Mouse (Mus musculus) liver, embryonic 15.5 days (tissue): ENCODE data around the gene Rcbtb2. TPM values are rescaled to one million over a fixed set of nuclear protein-coding genes. Genes with fewer than 3 reads are reported as not detected.

ENCODE experiments used
- ATAC-seq: fragments of 200-750 bp; cut with Nextera tagmentation; 2 replicates; pipeline ENCODE4 v1.8.0; 2017; ENCODE audit warnings: moderate number of reproducible peaks, mild to moderate bottlenecking, moderate library complexity; ENCODE audit not compliant: insufficient read depth
- H3K27ac ChIP-seq: fragments of 300-500 bp; sonication (generic); replicated peaks from 2 replicates; pipeline ENCODE4 v1.5.1; 2015; ENCODE audit warnings: mild to moderate bottlenecking, inconsistent platforms
- H3K27me3 ChIP-seq: fragments of 300-500 bp; sonication (generic); 2 replicates; pipeline ENCODE4 v1.6.1; 2015; ENCODE audit warnings: mild to moderate bottlenecking, inconsistent platforms
- H3K36me3 ChIP-seq: fragments of 300-500 bp; sonication (generic); replicated peaks from 2 replicates; pipeline ENCODE4 v1.6.1; 2015; ENCODE audit warnings: moderate library complexity, mild to moderate bottlenecking, inconsistent platforms
- H3K4me1 ChIP-seq: fragments of 300-500 bp; sonication (generic); replicated peaks from 2 replicates; pipeline ENCODE4 v1.6.1; 2015; ENCODE audit warnings: inconsistent platforms
- H3K4me2 ChIP-seq: fragments of 300-500 bp; sonication (generic); 2 replicates; pipeline ENCODE4 v1.6.1; 2015; ENCODE audit warnings: moderate library complexity, mild to moderate bottlenecking, inconsistent platforms
- H3K4me3 ChIP-seq: fragments of 300-500 bp; sonication (generic); replicated peaks from 2 replicates; pipeline ENCODE4 v1.5.1; 2015; ENCODE audit warnings: mild to moderate bottlenecking, inconsistent platforms
- H3K9ac ChIP-seq: fragments of 300-500 bp; sonication (generic); 2 replicates; pipeline ENCODE4 v1.6.1; 2015; ENCODE audit warnings: moderate library complexity, mild to moderate bottlenecking, inconsistent platforms
- H3K9me3 ChIP-seq: fragments of 300-500 bp; sonication (generic); replicated peaks from 2 replicates; pipeline ENCODE4 v1.6.1; 2016; ENCODE audit warnings: inconsistent platforms
- WGBS: fragments of 180-500 bp; shearing (Covaris S2); methylation state at CpG from one replicate; pipeline ENCODE4 v1.1.7; 2015; ENCODE audit warnings: mixed read lengths; ENCODE audit not compliant: insufficient replicate concordance; 5-methylcytosine and 5-hydroxymethylcytosine counted together
- polyA plus RNA-seq: library from polyadenylated mRNA; unstranded; fragments of >200 nt; fragmentation: Nextera tagmentation; extraction: Ambion mirVana; gene quantifications from 2 replicates; pipeline ENCODE4 v1.2.1, GENCODE M21; 2015

The Rcbtb2 gene
- polyA plus RNA-seq, 1 experiment from 2014 or later: 18.9 TPM

GRCm38 (mm10) chr14:73210196-73210595, 87.4 kb downstream of the Rcbtb2 start:
- Histone ChIP-seq H3K4me2 (no peak overlapping the region), H3K9me3 (no peaks in the 10 kb centered on the region), H3K27me3 (no peaks in the 10 kb centered on the region), H3K27ac (no peak overlapping the region), H3K4me3 (no peak overlapping the region), H3K9ac (no peak overlapping the region), H3K36me3 (peaks cover 48% of the 10 kb centered on the region), H3K4me1 (no peaks in the 10 kb centered on the region; the same call in 1 of the 2 replicates)
- no peak for ATAC-seq
- WGBS: 88% methylated on average over 8 of the region's 8 CpGs

DNA sequence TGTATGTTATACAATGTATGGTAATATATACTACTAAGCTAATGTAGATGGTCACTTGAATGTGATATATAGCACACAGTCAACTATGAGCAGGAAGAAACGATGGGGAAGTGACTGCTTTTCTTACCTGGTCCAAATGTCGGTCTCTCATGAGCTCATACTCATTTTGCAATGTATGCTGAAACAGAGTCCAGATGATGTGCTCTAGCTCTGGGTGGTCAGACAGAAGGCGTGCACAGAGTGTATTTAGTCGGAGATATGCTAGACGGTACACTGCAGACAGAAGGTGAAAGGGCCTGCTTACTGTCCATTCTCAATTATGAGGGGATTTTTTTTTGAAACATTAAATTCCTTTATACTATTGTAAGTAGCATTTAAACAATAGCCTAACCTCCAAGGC, 88.6 kb downstream of the Rcbtb2 start:
- no peak overlapping the region for H3K4me3 ChIP-seq
- H3K4me1 ChIP-seq: no peaks in the 10 kb centered on the region; the same call in 1 of the 2 replicates
- no peaks in the 10 kb centered on the region for H3K27me3 ChIP-seq
- no peak overlapping the region for H3K4me2 ChIP-seq
- no peak overlapping the region for H3K9ac ChIP-seq
- peaks cover 50% of the 10 kb centered on the region for H3K36me3 ChIP-seq
- H3K27ac ChIP-seq: no peak overlapping the region
- no peaks in the 10 kb centered on the region for H3K9me3 ChIP-seq
- WGBS: 77% methylated on average over 5 of the region's 5 CpGs
- peak; percentile 62 for ATAC-seq

DNA sequence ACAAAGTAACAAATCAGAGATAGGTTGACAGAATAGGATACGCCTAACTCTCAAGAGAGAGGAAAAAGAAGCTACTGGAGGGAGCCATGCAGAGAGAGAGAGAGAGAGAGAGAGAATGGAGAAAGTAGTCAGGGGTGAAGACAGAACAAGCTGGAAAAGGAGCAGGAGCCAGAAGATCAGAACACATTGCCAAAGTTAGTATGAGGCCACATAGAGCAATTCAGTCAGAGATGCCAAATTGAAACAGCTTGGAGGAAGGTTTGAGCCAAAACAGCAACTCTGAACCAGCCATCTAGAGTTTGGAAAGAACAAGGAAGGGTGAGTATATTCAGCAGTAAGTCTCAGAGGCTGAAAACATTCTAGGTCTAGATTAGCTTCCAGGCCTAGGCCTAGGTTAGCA, 94.2 kb downstream of the Rcbtb2 start:
- Histone ChIP-seq H3K9ac (no peak overlapping the region), H3K9me3 (no peaks in the 10 kb centered on the region), H3K4me2 (no peak overlapping the region), H3K27me3 (no peaks in the 10 kb centered on the region), H3K4me3 (no peak overlapping the region), H3K36me3 (peaks cover 44% of the 10 kb centered on the region), H3K4me1 (no peaks in the 10 kb centered on the region), H3K27ac (no peak overlapping the region)
- no peak for ATAC-seq
- 90% methylated on average over 1 of the region's 1 CpGs for WGBS

DNA sequence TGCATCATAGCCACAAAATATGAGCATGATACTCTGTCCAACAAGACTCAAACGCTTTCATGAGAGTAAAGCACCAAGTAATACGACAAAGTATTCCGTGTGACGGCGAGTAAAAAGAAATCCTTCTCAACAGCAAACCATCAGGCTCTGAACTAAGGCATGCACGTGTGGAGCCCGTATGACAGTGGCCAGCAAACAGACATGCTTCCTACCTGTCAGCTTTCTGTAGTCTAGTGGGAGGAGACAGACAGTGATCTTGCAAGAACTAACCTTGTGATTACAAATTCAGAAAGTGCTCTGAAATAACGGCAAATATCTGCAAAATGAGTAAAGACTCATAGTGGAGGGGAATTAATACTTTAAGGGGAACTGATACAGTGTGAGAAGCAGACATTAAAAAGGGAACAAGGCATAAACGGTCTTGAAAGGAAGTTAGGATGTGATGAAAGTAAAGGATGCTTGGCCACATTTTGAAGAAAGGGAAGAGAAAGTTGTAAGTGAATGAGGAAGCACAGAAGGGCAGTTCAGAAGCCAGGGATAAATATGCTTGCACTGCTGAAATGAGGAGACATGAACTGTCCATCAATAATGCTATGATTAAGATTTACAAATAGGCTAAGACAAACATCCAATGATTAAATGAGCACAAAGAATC, 99.6 kb downstream of the Rcbtb2 start:
- 0 out of 2 replicates have a peak, but pooled peaks cover 4% of the 10 kb centered on the region for H3K36me3 ChIP-seq
- no peaks in the 10 kb centered on the region for H3K27me3 ChIP-seq
- H3K4me3 ChIP-seq: no peak overlapping the region
- no peaks in the 10 kb centered on the region for H3K4me1 ChIP-seq
- 67% methylated on average over 9 of the region's 9 CpGs for WGBS
- H3K9ac ChIP-seq: no peak overlapping the region
- no peak overlapping the region for H3K27ac ChIP-seq
- H3K9me3 ChIP-seq: no peaks in the 10 kb centered on the region
- ATAC-seq: no peak
- H3K4me2 ChIP-seq: no peak overlapping the region

- ATAC-seq: no peak
- Histone ChIP-seq H3K9ac (no peak overlapping the region), H3K27me3 (no peaks in the 10 kb centered on the region), H3K4me2 (no peak overlapping the region), H3K4me3 (no peak overlapping the region), H3K27ac (no peak overlapping the region), H3K4me1 (no peaks in the 10 kb centered on the region), H3K9me3 (no peaks in the 10 kb centered on the region), H3K36me3 (peaks cover 14% of the 10 kb centered on the region; the same call in 1 of the 2 replicates)
- WGBS: 78% methylated on average over 3 of the region's 3 CpGs
These were observed 103.5 kb downstream of the Rcbtb2 start for GRCm38 (mm10) chr14:73226346-73226745.

DNA sequence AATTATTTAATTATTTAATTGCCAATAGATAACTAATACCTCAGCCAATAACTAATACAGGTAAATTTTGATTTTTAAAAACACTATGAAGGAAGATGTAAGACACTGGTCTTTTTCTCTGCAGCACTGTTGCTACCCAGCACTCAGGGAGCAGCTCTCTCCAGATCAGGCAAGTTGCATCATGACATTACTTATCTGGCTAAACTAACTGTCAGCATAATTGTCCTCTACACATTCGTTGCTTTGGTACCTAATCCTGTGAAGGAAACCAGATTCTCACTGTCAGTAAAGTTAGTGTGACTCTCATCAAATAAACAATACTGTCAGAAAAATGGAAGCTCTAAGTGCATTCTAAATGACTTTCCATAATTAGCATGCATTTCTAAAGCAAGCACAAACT, 104.0 kb downstream of the Rcbtb2 start:
- WGBS: 14% methylated on average over 1 of the region's 1 CpGs
- Histone ChIP-seq H3K9ac (no peak overlapping the region), H3K4me3 (no peak overlapping the region), H3K9me3 (no peaks in the 10 kb centered on the region), H3K4me2 (no peak overlapping the region), H3K27ac (no peak overlapping the region), H3K4me1 (no peaks in the 10 kb centered on the region), H3K27me3 (no peaks in the 10 kb centered on the region), H3K36me3 (peaks cover 14% of the 10 kb centered on the region; the same call in 1 of the 2 replicates)
- no peak for ATAC-seq

- Histone ChIP-seq H3K9ac (no peak overlapping the region), H3K9me3 (no peaks in the 10 kb centered on the region), H3K4me2 (no peak overlapping the region), H3K4me1 (peaks cover 16% of the 10 kb centered on the region), H3K27me3 (no peaks in the 10 kb centered on the region), H3K4me3 (no peak overlapping the region), H3K36me3 (peaks cover 10% of the 10 kb centered on the region; the same call in 1 of the 2 replicates), H3K27ac (no peak overlapping the region)
- ATAC-seq: no peak
- 69% methylated on average over 5 of the region's 5 CpGs for WGBS
These were observed 108.6 kb downstream of the Rcbtb2 start for GRCm38 (mm10) chr14:73231286-73231982.

DNA sequence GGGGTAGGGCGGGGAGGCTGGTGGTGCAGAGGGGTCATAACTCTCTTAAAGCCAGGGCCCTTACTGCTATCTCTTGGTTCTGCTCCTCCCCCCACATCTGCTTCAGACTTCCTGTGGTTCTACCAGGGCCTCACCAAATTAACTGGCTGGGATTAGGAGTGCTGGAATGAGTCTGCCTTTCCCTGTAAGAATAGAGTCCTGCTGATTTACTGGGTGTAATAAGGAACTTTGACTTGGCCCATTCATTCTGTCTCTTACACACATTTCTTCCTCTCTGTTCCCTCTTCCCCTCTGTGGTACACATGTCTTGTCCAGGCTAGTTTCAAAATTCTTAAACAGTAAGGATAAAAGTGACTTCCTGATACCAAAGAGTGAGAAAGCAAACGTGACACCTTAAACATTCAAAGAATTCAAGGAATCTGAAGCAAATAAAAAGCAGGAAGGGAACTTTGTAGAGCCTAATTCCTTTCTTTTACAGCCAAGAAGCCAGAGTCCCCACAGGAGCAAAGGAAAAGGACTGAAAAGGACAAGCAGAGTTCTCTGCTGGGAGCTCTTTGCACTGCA, 111.7 kb downstream of the Rcbtb2 start:
- Histone ChIP-seq H3K4me1 (peaks cover 24% of the 10 kb centered on the region), H3K27ac (peak overlapping the region; percentile 53), H3K9ac (no peak overlapping the region), H3K36me3 (peaks cover 10% of the 10 kb centered on the region; the same call in 1 of the 2 replicates), H3K4me2 (no peak overlapping the region), H3K4me3 (no peak overlapping the region), H3K27me3 (no peaks in the 10 kb centered on the region), H3K9me3 (no peaks in the 10 kb centered on the region)
- ATAC-seq: 0 out of 2 replicates have a peak, but pooled peaks have one; percentile 25
- WGBS: 18% methylated on average over 2 of the region's 2 CpGs

DNA sequence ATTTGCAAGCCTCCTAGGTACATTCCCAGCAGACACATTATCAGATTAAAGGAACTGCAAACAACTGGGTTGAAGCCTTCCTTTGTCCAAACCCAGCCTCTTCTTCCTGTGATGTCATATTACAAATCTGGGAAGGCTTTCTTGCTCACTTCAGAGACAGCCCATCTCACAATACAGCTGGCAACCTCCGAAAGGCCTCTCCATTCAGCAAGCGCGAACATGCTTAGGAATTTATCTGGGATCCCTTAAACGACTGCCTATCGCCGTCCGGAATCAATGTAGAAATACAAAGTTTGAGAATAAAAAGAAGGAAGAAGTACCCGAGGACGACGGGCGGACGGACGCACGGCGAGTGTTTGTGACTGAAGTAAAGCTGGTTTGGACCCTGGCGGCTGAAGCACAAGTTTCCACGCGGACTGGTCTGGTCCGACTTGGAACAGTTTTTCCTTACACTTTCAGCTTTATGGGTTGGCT, 115.0 kb downstream of the Rcbtb2 start, which contains the start of gene Lpar6:
Gene Lpar6, plus strand, starts transcription at position 48 of the 474 bp plus-strand sequence.
- H3K9ac ChIP-seq: peak within 1 kb of the TSS; percentile 39
- H3K36me3 ChIP-seq: 0 out of 2 replicates have a peak, but pooled peaks cover 4% of the 10 kb centered on the region
- H3K4me1 ChIP-seq: peaks cover 24% of the 10 kb centered on the region
- 1% methylated on average over 19 of the region's 19 CpGs for WGBS
- H3K27me3 ChIP-seq: no peaks in the 10 kb centered on the region
- peak within 1 kb of the TSS; percentile 50 for H3K4me2 ChIP-seq
- peak within 1 kb of the TSS; percentile 69 for H3K27ac ChIP-seq
- H3K9me3 ChIP-seq: no peaks in the 10 kb centered on the region
- peak; percentile 56 for ATAC-seq
- peak within 1 kb of the TSS; percentile 53 for H3K4me3 ChIP-seq

DNA sequence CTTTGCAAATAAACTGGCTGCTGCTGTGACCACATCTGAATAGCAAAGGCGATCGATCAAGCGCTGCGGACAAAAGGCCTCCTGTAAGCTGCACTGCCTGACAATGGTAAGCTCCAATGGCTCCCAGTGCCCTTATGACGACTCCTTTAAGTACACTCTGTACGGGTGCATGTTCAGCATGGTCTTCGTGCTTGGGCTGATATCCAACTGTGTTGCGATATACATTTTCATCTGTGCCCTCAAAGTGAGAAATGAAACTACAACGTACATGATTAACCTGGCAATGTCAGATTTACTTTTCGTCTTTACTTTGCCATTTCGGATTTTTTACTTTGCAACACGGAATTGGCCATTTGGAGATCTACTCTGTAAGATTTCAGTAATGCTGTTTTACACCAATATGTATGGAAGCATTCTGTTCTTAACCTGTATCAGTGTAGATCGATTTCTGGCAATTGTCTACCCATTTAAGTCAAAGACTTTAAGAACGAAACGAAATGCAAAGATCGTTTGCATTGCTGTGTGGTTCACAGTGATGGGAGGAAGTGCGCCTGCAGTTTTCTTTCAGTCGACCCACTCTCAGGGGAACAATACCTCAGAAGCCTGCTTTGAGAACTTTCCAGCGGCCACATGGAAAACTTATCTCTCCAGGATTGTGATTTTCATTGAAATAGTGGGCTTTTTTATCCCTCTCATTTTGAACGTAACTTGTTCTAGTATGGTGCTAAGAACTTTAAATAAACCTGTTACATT, 115.8 kb downstream of the Rcbtb2 start:
- ATAC-seq: peak; percentile 73
- H3K27ac ChIP-seq: peak overlapping the region; percentile 69
- H3K36me3 ChIP-seq: 0 out of 2 replicates have a peak, but pooled peaks cover 4% of the 10 kb centered on the region
- H3K9me3 ChIP-seq: no peaks in the 10 kb centered on the region
- peak overlapping the region; percentile 53 for H3K4me3 ChIP-seq
- peak overlapping the region; percentile 50 for H3K4me2 ChIP-seq
- under 1% methylated on average over 20 of the region's 20 CpGs for WGBS
- H3K27me3 ChIP-seq: no peaks in the 10 kb centered on the region
- peaks cover 24% of the 10 kb centered on the region for H3K4me1 ChIP-seq
- H3K9ac ChIP-seq: peak overlapping the region; percentile 22; the same call in 1 of the 2 replicates
